Mouse (Mus musculus) gastrocnemius, adult 8-10 months (tissue): ENCODE results near the gene Ica1l. TPM values are rescaled to one million over a fixed set of nuclear protein-coding genes. Genes with fewer than 3 reads are reported as not detected.
A peak's percentile ranks its signal among the peaks of the same experiment; 100 is the strongest.
"Not testable (repeated sequence)": the region's sequence is repeated elsewhere in the genome, so short reads cannot be mapped to it uniquely, and the experiment has no call there.

Experiments
- DNase-seq, 2 experiments: peaks; one replicate each; pipeline ENCODE4 v3.0.0; 2022; ENCODE audit warnings: low spot score in 2 of 2
- total RNA-seq, 4 experiments: library from RNA; stranded (reverse); gene quantifications; 2 replicates each; pipeline ENCODE4 v1.2.4; 2022

Ica1l gene
- under 1 TPM; 0.17 to 0.46 (median 0.36) TPM for total RNA-seq

DNA sequence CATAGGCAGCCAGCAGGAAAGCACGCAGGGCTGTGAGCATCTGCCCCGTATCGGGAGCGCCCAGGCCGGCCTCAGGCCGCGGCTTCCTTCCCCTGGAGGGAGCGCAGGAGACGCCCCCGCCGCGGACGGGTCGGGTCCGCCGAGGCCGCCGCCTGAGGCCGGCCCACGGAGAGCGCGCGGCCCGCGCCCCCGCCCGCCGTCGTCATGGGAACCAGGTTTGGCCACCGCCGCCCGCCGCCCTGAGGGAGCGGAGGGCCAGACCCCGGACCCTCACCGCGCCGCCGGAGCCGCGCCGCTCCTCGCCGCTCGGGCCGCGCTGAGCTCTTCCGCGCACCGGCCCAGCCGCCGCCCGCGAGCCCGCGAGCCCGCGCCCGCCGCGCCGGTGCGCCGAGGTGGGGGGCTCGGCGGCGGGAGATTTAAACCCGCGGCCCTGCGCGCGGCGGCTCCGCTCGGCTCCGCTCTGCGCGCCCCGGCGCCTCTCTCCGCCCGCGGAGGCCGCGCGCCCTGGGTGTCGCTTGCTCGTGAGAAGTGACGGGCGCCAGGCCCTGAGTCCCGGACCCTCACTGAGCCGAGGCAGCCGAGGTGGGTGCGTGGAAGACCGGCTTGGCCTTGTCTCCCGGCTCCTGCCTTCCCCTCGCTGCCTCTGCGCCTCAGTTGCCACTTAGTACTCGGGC, at the start of gene Ica1l:
Ica1l (minus strand) TSS at position 389 of the 674 bp plus-strand sequence.
- DNase-seq, result peak in 1 of 2 experiments; percentile 4

GRCm38 (mm10) chr1:60076411-60076810, 33.4 kb upstream of the Ica1l start:
- DNase-seq, result no peak

DNA sequence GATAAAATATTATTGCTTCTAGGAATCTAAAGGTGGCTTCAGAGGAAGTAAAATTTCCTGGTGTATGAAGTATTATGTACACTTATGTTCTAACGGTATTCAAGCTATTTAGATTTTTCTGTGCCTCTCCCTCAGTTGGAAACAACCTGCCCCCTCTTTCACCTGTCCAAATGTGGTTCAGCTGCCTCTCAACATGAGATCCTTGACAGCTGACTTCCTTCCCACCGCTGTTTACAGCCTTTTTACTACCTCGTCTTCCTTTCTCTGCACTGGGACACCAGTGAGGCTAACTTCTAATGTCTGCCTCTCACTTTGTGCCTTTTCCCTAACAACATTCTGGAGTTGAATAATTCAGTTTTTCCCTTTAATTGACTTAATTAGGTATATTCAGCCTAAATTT, 32.6 kb upstream of the Ica1l start:
- DNase-seq, result no peak

DNA sequence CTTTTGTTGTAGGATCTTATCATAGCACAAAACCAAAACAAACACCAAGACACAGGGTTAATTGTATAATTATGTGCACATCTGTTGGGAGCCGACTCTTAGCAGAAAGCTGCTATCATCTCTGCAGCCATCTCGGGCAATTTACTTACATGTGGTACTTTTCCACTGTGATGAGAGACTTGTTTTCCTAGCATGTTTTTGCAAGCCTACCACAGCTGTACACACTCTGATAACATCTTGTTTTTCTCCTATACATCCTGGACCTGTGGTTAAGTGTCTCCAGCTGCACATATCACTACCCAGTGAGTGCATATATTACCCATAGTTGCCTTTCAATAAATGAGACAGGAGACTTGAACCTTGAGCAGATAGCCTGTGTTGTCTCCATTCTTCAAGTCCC, 32.0 kb upstream of the Ica1l start:
- no peak for DNase-seq

DNA sequence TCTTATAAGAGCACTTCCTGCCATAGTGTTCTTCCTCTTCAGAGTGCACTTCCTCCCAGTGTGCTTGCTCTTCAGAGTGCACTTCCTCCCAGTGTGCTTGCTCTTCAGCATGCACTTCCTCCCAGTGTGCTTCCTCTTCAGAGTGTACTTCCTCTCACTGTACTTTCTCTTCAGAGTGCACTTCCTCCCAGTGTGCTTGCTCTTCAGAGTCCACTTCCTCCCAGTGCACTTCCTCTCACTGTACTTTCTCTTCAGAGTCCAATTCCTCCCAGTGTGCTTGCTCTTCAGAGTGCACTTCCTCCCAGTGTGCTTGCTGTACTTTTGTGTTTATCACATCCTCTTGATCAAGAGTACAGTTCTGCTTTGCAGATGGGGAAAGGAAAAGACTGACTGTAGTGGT, 27.7 kb upstream of the Ica1l start:
- DNase-seq, result not testable (repeated sequence)

GRCm38 (mm10) chr1:60056310-60056709, 13.3 kb upstream of the Ica1l start:
- DNase-seq, result no peak

DNA sequence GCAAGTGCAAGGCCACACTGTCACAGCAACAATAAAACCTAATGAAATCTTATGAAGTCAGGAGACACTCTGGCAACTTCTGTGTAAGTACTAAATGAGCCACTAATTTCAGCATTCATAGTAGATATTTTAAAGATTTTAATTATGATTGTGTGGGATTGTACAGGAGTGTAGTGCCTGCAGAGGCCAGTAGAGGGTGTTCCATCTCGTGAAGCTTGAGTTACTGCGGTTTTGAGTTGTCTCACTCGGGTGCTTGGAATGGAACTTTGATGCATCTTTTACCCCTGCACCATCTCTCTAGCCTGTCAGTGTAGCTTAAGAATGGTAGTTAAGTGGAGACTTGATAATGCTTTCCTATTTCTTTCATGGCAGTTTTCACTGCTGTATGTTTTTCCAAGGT, 11.7 kb upstream of the Ica1l start:
- no peak for DNase-seq

DNA sequence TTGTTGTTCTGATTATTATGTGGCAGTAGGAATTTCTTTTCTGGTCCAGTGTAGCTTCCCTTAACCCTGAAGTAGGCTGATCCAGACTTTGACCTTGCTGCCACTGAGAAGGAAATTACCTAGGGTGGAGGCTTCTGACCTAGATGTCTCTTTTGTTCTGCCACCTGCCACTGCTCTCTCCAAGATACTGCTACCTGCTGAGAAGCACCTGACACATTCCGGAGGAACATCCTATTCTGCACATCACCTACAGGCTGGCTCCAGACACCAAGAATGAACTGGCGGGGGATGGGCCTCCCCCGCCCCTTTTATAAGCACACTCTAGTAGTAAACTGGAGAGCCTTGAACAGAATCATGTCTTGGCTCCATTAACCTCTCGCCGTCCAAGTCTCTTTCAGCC, 4.5 kb upstream of the Ica1l start:
- not testable (repeated sequence) for DNase-seq

- DNase-seq, result no peak
These were observed 1.6 kb upstream of the Ica1l start for GRCm38 (mm10) chr1:60044595-60044994.

GRCm38 (mm10) chr1:60042398-60042795, 587 bp downstream of the Ica1l start:
- no peak for DNase-seq

DNA sequence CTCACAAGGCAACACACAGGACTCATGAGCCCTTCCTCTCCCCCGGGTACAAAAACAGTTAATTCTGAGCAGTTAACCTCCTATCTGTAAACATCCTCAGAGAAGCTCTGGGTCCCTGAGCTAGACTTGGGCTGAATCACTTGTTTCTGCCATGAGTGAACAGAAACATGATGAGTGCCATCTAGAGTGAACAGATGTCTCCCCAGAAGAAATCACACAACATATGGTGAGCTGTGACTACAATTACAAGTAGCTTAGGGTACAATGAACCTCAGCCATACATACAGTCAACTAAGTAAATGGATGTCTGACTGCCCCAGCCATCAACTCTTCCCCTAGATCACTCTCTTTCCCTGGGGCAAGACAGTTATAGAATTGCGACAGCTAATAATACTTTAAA, 7.9 kb downstream of the Ica1l start:
- no peak for DNase-seq

GRCm38 (mm10) chr1:60017031-60017469, 25.9 kb downstream of the Ica1l start:
- no peak for DNase-seq

- DNase-seq, result no peak
These were observed 26.8 kb downstream of the Ica1l start for GRCm38 (mm10) chr1:60016136-60016611.

DNA sequence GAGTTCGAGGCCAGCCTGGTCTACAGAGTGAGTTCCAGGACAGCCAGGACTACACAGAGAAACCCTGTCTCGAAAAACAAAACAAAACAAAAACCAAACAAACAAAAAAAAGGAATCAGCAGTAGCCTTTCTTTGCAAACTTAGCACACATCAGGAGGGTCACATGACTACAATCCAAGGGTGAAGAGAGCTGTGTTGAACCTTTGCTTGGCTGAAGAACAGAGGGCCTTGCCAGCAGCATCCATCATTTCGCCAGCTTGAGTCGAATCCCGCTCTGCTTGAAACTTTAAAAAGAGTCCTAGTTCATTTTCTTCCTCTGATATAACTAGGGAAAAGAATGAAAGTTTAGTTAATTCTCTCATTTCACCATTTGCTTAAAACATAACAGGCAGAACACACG, 27.5 kb downstream of the Ica1l start:
- DNase-seq, result no peak

DNA sequence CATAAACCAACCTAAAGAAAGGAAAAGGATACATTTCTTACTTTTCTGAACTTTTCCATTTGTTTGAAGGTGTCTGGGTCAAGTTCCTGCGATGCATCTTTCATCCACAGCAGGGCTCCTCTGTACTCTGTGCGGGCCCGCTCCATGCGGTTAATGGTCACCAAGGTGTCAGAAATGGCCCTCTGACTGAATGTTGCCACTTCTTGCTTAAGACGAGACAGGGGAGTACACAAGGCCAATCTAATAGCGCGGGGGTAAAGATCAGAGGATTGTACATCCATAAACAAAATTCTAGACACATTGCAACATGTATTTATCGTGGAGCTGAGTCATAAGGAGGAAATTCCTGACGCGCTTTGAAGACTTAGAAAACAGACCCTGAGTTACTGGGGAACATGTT, 29.2 kb downstream of the Ica1l start:
- DNase-seq, result no peak

DNA sequence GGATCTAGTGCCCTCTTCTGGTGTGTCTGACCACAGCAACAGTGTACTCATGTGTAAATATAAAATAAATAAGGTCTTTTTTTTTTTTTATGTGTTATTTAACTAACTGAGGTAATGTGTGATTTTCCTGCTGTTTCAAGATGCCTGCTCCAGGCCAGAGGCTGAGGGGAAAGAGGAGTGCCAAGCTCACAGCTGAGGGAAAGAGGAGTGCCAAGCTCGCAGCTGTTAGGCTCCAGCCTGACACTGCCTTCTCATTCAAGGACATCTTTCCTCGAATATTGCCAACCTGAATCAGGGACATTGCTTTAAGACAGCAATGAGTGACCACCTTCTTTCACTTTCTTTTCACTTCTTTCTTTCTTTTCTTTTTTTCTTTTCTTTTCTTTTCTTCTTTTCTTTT, 34.2 kb downstream of the Ica1l start:
- DNase-seq, result no peak

DNA sequence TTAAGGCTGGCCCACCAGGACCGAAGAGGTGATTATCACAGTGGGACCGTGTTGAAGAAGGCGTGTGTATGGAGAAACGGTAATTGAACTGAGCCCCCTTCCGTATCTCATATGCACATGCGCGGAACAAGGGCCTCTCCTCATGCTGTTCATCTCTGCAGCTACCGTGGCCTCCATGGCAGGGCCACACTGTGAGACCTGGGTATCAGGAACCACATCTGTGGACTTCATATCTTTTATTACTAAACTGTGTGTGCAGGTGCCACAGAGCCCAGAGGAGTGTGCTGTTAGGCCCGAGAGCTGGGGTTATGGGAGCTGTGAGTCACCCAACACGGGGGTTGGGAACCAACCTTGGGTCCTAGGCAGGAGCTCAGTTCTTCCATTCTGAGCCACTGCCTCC, 35.6 kb downstream of the Ica1l start:
- DNase-seq, result no peak

- no peak for DNase-seq
These were observed 42.7 kb downstream of the Ica1l start for GRCm38 (mm10) chr1:60000319-60000718.

- DNase-seq, result no peak
These were observed 45.6 kb downstream of the Ica1l start for GRCm38 (mm10) chr1:59997352-59997751.

GRCm38 (mm10) chr1:59995646-59996045, 47.3 kb downstream of the Ica1l start:
- DNase-seq, result no peak

DNA sequence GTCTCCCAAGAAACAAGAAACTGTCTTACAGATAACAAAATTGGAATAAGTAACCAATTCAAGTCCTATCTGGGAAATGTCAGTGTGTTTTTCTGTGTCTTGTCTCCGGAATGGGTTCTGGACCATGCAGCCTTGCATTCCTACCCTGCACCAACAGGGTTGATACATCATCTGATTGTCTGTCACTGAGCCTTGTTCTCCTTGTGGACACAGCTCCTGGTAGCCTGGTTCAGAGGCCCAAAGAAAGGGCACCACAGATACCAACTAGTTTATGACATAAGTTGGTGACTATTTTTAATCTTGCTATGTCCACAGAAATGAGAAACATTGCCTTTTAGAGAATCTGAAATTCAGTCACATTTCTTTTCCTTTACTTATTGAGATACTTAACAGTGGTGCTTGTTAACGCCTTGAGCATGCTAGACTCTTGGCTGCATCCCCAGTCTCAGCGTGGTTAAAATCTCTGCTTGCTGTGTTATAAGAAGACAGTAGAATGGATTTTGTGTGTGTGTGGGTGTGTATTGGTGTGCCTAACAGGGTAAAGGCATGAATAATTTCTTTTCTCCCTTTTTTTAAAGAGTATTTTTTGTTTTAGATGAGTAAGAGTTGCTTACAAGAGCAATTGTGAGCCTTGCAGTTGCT, 55.5 kb downstream of the Ica1l start:
- no peak for DNase-seq

DNA sequence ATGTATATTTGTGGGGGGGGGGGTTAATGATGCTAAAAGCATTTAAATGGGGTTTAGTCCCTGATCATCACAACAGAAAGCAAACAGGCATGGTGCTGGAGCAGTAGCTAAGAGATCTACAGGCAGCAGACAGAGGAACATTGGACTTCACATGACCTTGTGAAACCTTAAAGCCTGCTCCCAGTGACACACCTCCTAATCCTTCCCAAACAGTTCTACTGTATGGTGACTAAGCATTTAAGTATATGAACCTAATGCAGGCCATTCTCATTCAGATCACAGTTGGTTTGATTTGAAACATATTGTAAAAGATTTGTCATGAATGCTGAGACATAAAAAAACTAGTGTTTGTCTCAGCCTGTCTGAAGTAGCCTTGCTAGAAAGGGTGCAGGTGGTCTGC, 56.4 kb downstream of the Ica1l start:
- DNase-seq, result no peak

- no peak for DNase-seq
These were observed 75.7 kb downstream of the Ica1l start for GRCm38 (mm10) chr1:59967291-59967690.
